Mouse (Mus musculus) G1E-ER4 (cell line): Measurements from ENCODE around the gene Prss58. TPM values are rescaled to one million over a fixed set of nuclear protein-coding genes. Genes with fewer than 3 reads are reported as not detected.

Experiments used
- GATA1 ChIP-seq: IDR thresholded peaks from one replicate; pipeline ENCODE4 v1.8.0; 2012; ENCODE audit warnings: low read length, inconsistent platforms
- polyA plus RNA-seq: library from polyadenylated mRNA; stranded (reverse); fragments of >175 nt; gene quantifications from 2 replicates; pipeline ENCODE4 v1.2.3, GENCODE M21; 2012

The Prss58 gene
- not detected in 2 replicates for polyA plus RNA-seq

- no peak for TF ChIP-seq GATA1
Measured at GRCm38 (mm10) chr6:40900287-40900686, at the start of gene Prss58. TSS of gene Prss58 (minus strand) at chr6:40900387.

- TF ChIP-seq GATA1 = no peak
Measured at GRCm38 (mm10) chr6:40940457-40940856, 40.3 kb upstream of the Prss58 start, which contains the start of gene 1700074P13Rik. TSS of gene 1700074P13Rik (minus strand) at chr6:40940557.

- TF ChIP-seq GATA1 = no peak
Measured at GRCm38 (mm10) chr6:40919954-40920353, 19.8 kb upstream of the Prss58 start.

GRCm38 (mm10) chr6:40894716-40895115, 5.5 kb downstream of the Prss58 start:
- TF ChIP-seq GATA1 = no peak

- no peak for TF ChIP-seq GATA1
Measured at GRCm38 (mm10) chr6:40893577-40893976, 6.6 kb downstream of the Prss58 start.

GRCm38 (mm10) chr6:40891754-40892153, 8.4 kb downstream of the Prss58 start:
- TF ChIP-seq GATA1 = no peak

- TF ChIP-seq GATA1 = no peak
Measured at GRCm38 (mm10) chr6:40890973-40891372, 9.2 kb downstream of the Prss58 start.

- TF ChIP-seq GATA1 = no peak
Measured at GRCm38 (mm10) chr6:40887394-40887793, 12.8 kb downstream of the Prss58 start, which contains the start of gene Moxd2. TSS of gene Moxd2 (minus strand) at chr6:40887494.

- no peak for TF ChIP-seq GATA1
Measured at GRCm38 (mm10) chr6:40845283-40845682, 54.9 kb downstream of the Prss58 start.

Other genes starting within 250 kb of the Prss58 start
- not detected in 2 replicates for gene Moxd2, start 12.9 kb downstream of the Prss58 start, polyA plus RNA-seq
- gene 1700074P13Rik, start 40.2 kb upstream of the Prss58 start, polyA plus RNA-seq = not detected in 2 replicates
- not detected in 2 replicates for gene Gm4744, start 51.5 kb upstream of the Prss58 start, polyA plus RNA-seq
- gene 1810009J06Rik, start 64.4 kb upstream of the Prss58 start, polyA plus RNA-seq = not detected in 2 replicates
- not detected in 2 replicates for gene Gm2663, start 99.1 kb upstream of the Prss58 start, polyA plus RNA-seq
- not detected in 2 replicates for gene 2210010C04Rik, start 135.1 kb upstream of the Prss58 start, polyA plus RNA-seq